Mouse (Mus musculus): ENCODE measurements at regions not wholly inside any gene's neighbourhood (a gene's known extent, or its start where the extent isn't known, plus 50 kb on each side); places are given as distances from the start of the nearest gene placed in this dataset.

DNA sequence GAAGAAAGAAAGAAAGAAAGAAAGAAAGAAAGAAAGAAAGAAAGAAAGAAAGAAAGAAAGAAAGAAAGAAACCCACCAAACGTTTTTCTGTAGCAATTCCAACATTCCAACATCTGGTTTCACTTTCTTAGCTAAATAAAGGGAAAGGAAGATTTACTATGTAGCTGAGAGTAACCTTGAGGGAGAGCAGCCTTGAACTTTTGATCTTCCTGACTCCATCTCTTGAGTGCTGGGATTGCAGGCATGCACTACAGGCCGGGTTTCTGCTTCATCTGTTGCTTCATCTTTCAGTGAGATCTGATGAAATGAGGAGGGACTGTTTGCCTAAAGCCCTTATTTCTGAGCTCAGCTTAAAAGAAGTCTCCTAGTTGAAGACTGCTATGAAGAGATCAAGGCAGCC lies 57.8 kb upstream of the Tmem164 start:
- ATAC-seq (ENCODE audit: insufficient number of reproducible peaks, low FRiP score, low TSS enrichment): no peak

DNA sequence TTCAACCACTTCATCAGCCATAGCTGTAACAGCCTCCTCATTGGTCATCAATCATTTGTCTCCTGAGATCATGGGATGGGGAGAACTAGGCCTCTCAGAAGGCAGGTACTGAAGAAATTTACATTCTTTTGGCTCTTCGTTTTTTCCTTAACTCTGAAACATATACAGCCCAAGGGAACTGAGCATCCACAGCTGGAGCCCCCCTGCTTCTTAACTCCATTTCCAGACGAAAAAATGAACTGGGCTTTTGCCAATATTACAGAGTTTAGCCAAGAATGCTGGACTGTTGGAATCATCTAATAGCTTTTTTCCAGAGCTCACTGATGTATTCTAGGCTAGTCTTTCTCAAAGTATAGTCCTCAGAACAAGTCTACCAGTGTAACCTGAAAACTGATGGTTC lies 57.3 kb upstream of the Tmem164 start:
- no peak for ATAC-seq (ENCODE audit: insufficient number of reproducible peaks, low FRiP score, low TSS enrichment)
